Mouse (Mus musculus) embryonic stem cell, embryonic (primary cell): ENCODE data around the gene Ptprs.

ENCODE experiments used
- CTCF ChIA-PET, 4 experiments: fragments of 300-600 bp in 2 of 4; fragments of 350-600 bp in 2 of 4; sonication (Branson Sonifier 250); formaldehyde crosslinking; loops; one replicate each; lab custom pipeline; 2022; ENCODE audit warnings: inconsistent platforms in 2 of 4; lab: Charles Lee
- POLR2A ChIA-PET, 4 experiments: fragments of 300-600 bp in 2 of 4; fragments of 350-600 bp in 2 of 4; sonication (Branson Sonifier 250); formaldehyde crosslinking; loops; one replicate each; lab custom pipeline; 2022; ENCODE audit warnings: antibody characterized with exemption in 4 of 4, inconsistent platforms in 1 of 4; lab: Charles Lee

The Ptprs gene

GRCm38 (mm10) chr17:56476402-56476752, at the start of gene Ptprs:
TSS of gene Ptprs (minus strand) at chr17:56476483.
- ChIA-PET POLR2A (interaction anchor here in 3 of 4 experiments (0.6 to 7.9 kb wide), 18 partner anchors 11 to 249 kb away, joined by 3 to 154 read pairs (median 4); partner anchors contain the start of genes Ranbp3 (in 1 of the 3), Safb (in 1 of the 3) and Safb2 (in 1 of the 3)), CTCF (interaction anchor here in 3 of 4 experiments (0.6 to 2.0 kb wide), 7 partner anchors 11 to 306 kb away, joined by 3 to 8 read pairs (median 4); no protein-coding TSS in a partner anchor)

GRCm38 (mm10) chr17:56524943-56525342, 48.7 kb upstream of the Ptprs start:
- POLR2A ChIA-PET, result interaction anchor here in 2 of 4 experiments (0.6 kb wide), 2 partner anchors 10 to 15 kb away, joined by 3 read pairs; no protein-coding TSS in a partner anchor
- CTCF ChIA-PET, result interaction anchor here in 1 of 4 experiments (1.3 kb wide), 1 partner anchor 22 kb away, joined by 5 read pairs; no protein-coding TSS in a partner anchor

GRCm38 (mm10) chr17:56522744-56523143, 46.5 kb upstream of the Ptprs start:
- ChIA-PET POLR2A (interaction anchor here in 1 of 4 experiments (0.6 to 0.8 kb wide), 2 partner anchors 13 to 36 kb away, joined by 3 read pairs; no protein-coding TSS in a partner anchor), CTCF (interaction anchor here in 1 of 4 experiments (0.6 kb wide), 2 partner anchors 29 to 369 kb away, joined by 3 to 5 read pairs; no protein-coding TSS in a partner anchor)

- POLR2A ChIA-PET, result interaction anchor here in 2 of 4 experiments (1.0 to 3.3 kb wide), 11 partner anchors 11 to 212 kb away, joined by 3 to 12 read pairs (median 4); partner anchors contain the start of genes Gm20219 (in 1 of the 2) and Lonp1 (in 1 of the 2)
- CTCF ChIA-PET, result interaction anchor here in 3 of 4 experiments (0.6 to 2.6 kb wide), 11 partner anchors 13 to 433 kb away, joined by 3 to 8 read pairs (median 4); no protein-coding TSS in a partner anchor
Measured at GRCm38 (mm10) chr17:56515690-56516410, 39.6 kb upstream of the Ptprs start.

- ChIA-PET POLR2A (interaction anchor here in 2 of 4 experiments (0.6 to 3.3 kb wide), 5 partner anchors 10 to 112 kb away, joined by 3 to 12 read pairs (median 5); partner anchors contain the start of gene Lonp1 (in 1 of the 2)), CTCF (interaction anchor here in 2 of 4 experiments (0.7 to 2.6 kb wide), 8 partner anchors 27 to 1254 kb away, joined by 4 to 8 read pairs (median 4); partner anchors contain the start of gene Cntnap5c (in 1 of the 2))
Measured at GRCm38 (mm10) chr17:56514916-56515315, 38.6 kb upstream of the Ptprs start.

DNA sequence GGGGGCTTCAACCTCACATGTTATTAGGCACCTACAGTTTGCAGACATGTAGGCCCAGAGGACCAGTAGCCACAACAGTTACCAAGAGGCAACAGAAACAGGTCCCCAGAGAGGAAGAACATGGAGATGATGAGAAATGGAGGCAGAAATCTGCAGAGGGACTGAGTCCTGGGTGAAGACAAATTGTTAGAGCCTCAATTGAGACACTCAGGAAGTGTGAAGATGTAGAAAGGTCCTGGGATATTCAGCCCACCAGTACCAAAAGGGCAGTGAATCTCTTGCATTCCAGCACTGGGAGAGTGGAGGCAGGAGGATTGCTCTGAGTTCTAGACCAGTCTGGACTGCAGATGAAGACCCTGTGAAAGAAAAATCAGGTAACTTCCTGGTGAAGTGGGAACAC, 38.0 kb upstream of the Ptprs start:
- ChIA-PET POLR2A (interaction anchor here in 1 of 4 experiments (3.3 kb wide), 1 partner anchor 37 kb away, joined by 12 read pairs; no protein-coding TSS in a partner anchor), CTCF (interaction anchor here in 1 of 4 experiments (0.7 kb wide), 1 partner anchor 1255 kb away, joined by 4 read pairs; the partner anchor contains the start of gene Cntnap5c)

DNA sequence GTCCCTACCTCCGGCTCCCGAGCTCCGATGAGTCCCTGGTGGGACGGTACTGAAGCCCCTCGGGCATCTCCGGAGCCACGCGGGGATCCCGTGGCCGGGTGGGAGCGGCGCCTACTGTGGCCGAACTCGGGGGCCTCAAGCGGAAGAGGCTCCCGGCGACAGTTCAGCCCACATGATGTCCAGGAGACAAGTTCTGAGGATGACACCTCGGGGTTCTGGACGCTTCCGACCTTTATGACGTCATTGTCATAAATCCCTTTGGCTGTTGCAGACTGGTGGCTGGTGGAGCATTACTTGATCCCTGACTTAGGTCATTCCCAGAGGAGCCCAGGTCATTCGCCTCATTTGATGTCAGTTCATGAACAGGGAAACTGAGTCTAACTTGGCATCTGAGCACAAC, 36.0 kb upstream of the Ptprs start, which contains the start of gene Znrf4:
Gene Znrf4 (minus strand): TSS at position 122 of the 400 bp plus-strand sequence.
- POLR2A ChIA-PET, result interaction anchor here in 2 of 4 experiments (1.3 to 2.0 kb wide), 5 partner anchors 33 to 152 kb away, joined by 4 to 5 read pairs (median 5); partner anchors contain the start of gene Lonp1 (in 1 of the 2)
- CTCF ChIA-PET, result interaction anchor here in 1 of 4 experiments (1.0 kb wide), 1 partner anchor 41 kb away, joined by 3 read pairs; no protein-coding TSS in a partner anchor

DNA sequence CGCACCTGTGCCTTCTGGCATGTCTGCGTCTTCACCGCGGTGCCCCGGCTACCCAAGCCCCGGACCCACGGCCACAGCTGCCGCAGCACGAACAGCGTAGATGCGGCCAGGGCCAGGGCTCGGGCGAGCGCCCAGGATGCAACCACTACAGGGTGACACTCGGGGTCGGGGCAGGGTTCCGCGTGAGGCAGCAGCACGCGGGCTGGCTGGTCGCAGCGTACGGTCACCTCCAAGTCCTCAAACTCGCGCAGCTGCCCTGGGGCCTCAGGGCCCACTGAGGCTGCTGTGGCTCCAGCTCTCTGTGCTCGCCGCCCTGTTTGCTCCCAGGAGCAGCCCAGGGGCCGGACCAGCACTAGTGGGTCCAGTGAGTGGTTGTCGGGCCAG, 35.4 kb upstream of the Ptprs start:
- POLR2A ChIA-PET, result interaction anchor here in 3 of 4 experiments (0.5 to 2.1 kb wide), 12 partner anchors 9 to 208 kb away, joined by 3 to 7 read pairs (median 5); partner anchors contain the start of genes Lonp1 (in 1 of the 3), Safb2 (in 1 of the 3) and Uhrf1 (in 1 of the 3)
- CTCF ChIA-PET, result interaction anchor here in 3 of 4 experiments (0.9 to 1.1 kb wide), 3 partner anchors 9 to 47 kb away, joined by 3 to 4 read pairs (median 3); no protein-coding TSS in a partner anchor

GRCm38 (mm10) chr17:56510970-56511706, 34.9 kb upstream of the Ptprs start:
- POLR2A ChIA-PET, result interaction anchor here in 3 of 4 experiments (0.9 to 2.1 kb wide), 10 partner anchors 8 to 207 kb away, joined by 3 to 7 read pairs (median 5); partner anchors contain the start of gene Uhrf1 (in 1 of the 3)
- CTCF ChIA-PET, result interaction anchor here (0.6 to 1.1 kb wide), 4 partner anchors 9 to 47 kb away, joined by 3 to 4 read pairs (median 3); no protein-coding TSS in a partner anchor

DNA sequence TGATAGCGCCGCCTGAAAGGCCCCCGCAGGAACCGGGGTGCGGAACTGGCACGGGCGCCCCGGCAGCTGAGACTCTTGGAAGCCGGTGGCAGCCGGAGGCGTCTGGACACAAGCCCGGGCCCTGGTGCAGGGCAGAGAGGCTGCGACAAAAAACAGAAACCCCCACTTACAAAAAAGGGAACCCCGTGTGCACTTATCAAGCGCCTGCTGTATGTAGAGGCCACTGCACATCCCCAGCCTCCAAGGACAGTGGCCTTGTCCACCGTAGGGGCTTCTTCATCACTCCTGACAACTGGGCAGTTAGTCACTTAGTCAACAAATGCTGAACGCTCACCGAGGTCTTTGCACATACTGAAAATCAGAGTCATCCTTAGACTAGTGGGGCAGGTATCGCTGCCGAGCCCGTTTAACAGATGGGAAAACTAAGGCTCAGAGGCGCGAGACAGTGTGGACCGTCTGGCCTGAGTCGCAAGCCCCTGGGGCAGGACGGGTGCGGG, 34.2 kb upstream of the Ptprs start:
- ChIA-PET POLR2A (interaction anchor here in 3 of 4 experiments (0.5 to 2.1 kb wide), 18 partner anchors 8 to 223 kb away, joined by 3 to 8 read pairs (median 4); partner anchors contain the start of genes Lonp1 (in 1 of the 3) and Uhrf1 (in 1 of the 3)), CTCF (interaction anchor here (0.6 to 1.0 kb wide), 4 partner anchors 8 to 48 kb away, joined by 3 to 4 read pairs (median 3); no protein-coding TSS in a partner anchor)

DNA sequence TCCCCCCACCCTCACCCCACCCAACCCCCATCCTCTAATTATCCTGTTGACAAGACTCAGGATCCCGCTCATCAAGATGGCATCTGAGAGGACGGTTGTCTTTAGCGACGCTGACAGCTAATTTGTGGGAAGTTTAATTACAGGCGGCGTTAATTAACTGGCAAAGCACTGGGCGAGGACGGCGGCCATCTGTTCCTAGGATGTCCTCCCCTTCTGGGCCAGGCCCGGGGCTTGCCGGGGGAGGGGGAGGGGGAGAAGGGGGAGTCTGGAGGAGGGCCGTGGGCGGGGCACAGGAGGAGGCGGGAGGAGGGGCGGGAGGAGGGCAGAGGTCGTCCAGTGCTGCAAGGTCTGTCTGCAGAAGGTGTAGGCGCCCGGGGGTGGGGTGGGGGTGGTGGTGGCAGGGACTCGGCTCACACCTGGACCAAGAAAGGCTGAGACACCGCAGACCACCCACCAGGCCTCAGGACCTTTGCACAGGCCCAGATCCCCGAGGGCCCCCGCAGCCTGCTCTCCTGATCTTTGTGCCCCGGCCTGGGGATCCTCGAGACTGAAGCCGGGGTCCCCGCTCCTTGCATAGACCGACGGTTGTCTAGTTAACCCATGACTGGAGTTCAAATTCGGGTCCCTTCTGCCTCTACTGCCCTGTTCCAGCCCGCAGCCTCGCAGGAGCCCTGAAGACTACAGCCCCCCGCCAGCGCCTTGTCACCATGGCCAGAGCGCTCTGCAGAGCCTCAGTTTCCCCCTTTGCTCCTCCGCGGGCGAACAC, 33.6 kb upstream of the Ptprs start:
- ChIA-PET POLR2A (interaction anchor here in 3 of 4 experiments (0.5 to 2.1 kb wide), 16 partner anchors 22 to 558 kb away, joined by 3 to 8 read pairs (median 4); partner anchors contain the start of genes Ebi3 (in 1 of the 3), Lonp1 (in 1 of the 3) and Uhrf1 (in 1 of the 3)), CTCF (interaction anchor here (0.6 to 1.4 kb wide), 11 partner anchors 22 to 159 kb away, joined by 3 to 7 read pairs (median 3); no protein-coding TSS in a partner anchor)

- CTCF ChIA-PET, result interaction anchor here (0.6 to 1.4 kb wide), 10 partner anchors 22 to 379 kb away, joined by 3 to 7 read pairs (median 4); no protein-coding TSS in a partner anchor
- POLR2A ChIA-PET, result interaction anchor here in 3 of 4 experiments (0.6 to 2.0 kb wide), 19 partner anchors 22 to 557 kb away, joined by 3 to 8 read pairs (median 4); partner anchors contain the start of genes Ebi3 (in 1 of the 3) and Lonp1 (in 1 of the 3)
Measured at GRCm38 (mm10) chr17:56509021-56509640, 32.8 kb upstream of the Ptprs start.

DNA sequence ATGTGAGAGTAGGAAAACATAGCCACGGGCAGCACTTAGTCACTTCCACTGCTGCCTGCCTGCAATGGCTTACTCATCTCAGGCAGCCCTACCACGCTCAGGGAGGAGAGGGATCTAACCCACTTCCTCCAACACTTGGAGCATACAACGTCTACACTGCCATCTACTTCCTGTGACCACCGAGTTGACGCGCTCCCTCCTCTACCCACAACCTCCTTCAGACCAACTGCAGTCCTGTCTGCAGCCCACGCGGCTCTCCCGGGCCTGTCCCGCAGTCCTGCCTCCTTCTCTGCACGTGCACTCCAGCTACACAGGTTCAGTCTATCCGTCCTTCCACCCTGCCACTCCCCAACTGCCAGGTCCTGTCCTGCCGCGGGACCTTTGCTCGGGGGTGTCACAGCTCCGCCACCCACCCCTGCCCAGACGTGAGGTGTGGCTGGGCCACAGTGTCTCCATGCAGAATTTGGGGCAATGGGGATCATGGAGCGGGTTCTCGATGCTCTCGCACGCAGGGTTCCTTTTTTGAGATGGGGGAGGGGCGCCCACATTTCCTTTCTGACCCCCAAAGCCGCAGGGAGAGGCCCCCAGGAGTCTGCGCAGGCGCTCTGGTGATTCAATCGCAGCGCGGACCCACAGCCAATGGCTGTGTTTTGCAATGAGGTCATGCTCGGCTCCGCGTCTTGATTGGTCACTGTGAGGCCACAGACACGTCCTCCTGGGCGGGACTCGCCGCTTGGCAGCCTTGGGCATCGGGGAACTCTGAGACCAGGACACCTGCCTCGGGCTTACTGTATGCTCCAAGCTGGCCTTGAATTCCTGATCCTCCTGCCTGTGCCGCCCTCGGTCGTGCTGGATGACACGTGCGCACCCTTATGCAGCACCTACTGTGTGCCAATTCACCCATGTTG, 31.1 kb upstream of the Ptprs start:
- CTCF ChIA-PET, result interaction anchor here in 2 of 4 experiments (0.6 to 1.5 kb wide), 5 partner anchors 38 to 382 kb away, joined by 3 to 5 read pairs (median 3); no protein-coding TSS in a partner anchor
- POLR2A ChIA-PET, result interaction anchor here in 3 of 4 experiments (0.7 to 2.2 kb wide), 12 partner anchors 16 to 157 kb away, joined by 3 to 9 read pairs (median 4); partner anchors contain the start of genes Lonp1 (in 1 of the 3) and Ptprs (in 1 of the 3)

GRCm38 (mm10) chr17:56506417-56507065, 30.3 kb upstream of the Ptprs start:
- POLR2A ChIA-PET, result interaction anchor here in 3 of 4 experiments (0.6 to 2.2 kb wide), 7 partner anchors 31 to 120 kb away, joined by 3 to 9 read pairs (median 4); partner anchors contain the start of genes Lonp1 (in 1 of the 3) and Ptprs (in 1 of the 3)
- CTCF ChIA-PET, result interaction anchor here in 2 of 4 experiments (0.6 to 1.5 kb wide), 4 partner anchors 41 to 46 kb away, joined by 3 to 15 read pairs (median 4); no protein-coding TSS in a partner anchor
